Mouse (Mus musculus) testis, adult 2 months (tissue): ENCODE results near the gene Zdhhc9.

Source experiments
- CTCF ChIP-seq: fragments of 200-500 bp; IDR thresholded peaks from 2 replicates; pipeline ENCODE4 v1.5.1; 2012; ENCODE audit warnings: low read depth, mild to moderate bottlenecking, inconsistent platforms, low read length, moderate library complexity; ENCODE audit not compliant: control insufficient read depth, insufficient read depth, insufficient replicate concordance
- POLR2A ChIP-seq: fragments of 200-500 bp; IDR thresholded peaks from 2 replicates; pipeline ENCODE4 v1.6.1; 2012; ENCODE audit warnings: low read depth, mild to moderate bottlenecking, inconsistent platforms, low read length, moderate library complexity; ENCODE audit not compliant: control insufficient read depth

DNA sequence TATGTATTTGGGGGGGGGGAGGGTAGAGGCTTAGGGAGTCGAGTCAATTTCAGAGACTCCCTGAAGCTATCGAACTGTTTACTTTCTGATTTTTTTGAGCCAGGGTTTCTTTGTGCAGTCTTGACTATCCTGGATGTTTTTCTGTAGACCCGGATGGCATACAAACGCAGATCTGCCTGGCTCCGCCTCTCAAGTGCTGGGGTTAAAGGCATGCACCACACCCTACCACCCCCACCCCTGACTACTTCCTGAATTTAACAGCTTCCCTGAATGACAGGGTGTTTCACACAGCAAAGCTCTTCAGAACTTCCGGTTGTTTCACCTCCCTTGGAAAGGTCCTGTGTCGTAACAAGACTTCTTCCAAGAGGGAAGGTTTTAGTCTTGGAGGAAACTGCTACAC lies 25.7 kb upstream of the Zdhhc9 start:
- TF ChIP-seq CTCF (no peak), POLR2A (no peak)
